Mouse (Mus musculus) activated CD4-positive, CD25-positive, alpha-beta regulatory T cell, adult 9 weeks (primary cell): ENCODE data around the gene Scgb2b7. TPM values are rescaled to one million over a fixed set of nuclear protein-coding genes. Genes with fewer than 3 reads are reported as not detected.

ENCODE experiments used
- polyA plus RNA-seq: library from polyadenylated mRNA; unstranded; fragments of 100-300 nt; shearing (Covaris generic); gene quantifications from one replicate; pipeline ENCODE4 v1.2.1, GENCODE M21; 2017

Gene Scgb2b7
- not detected for polyA plus RNA-seq

GRCm38 (mm10) chr7:31705657-31706056 is at the start of gene Scgb2b7:
Gene Scgb2b7, minus strand, starts transcription at chr7:31705757.

GRCm38 (mm10) chr7:31712365-31712764 is 6.8 kb upstream of the Scgb2b7 start, which contains the start of gene Scgb1b7:
Gene Scgb1b7, plus strand, starts transcription at chr7:31712665.

Other genes with a start within 250 kb of the Scgb2b7 start
- not detected for gene Scgb1b7, start 6.9 kb upstream of the Scgb2b7 start, polyA plus RNA-seq